Mouse (Mus musculus) hindbrain, embryonic 10.5 days (tissue): ENCODE data around the gene Lrrc29. TPM values are rescaled to one million over a fixed set of nuclear protein-coding genes. Genes with fewer than 3 reads are reported as not detected.

Experiments
- microRNA counts: library from miRNA; unstranded; fragments of <30 nt; microRNA quantifications from one replicate; lab custom pipeline; 2017
- polyA plus RNA-seq: library from polyadenylated mRNA; unstranded; fragments of >200 nt; fragmentation: Nextera tagmentation; extraction: Ambion mirVana; gene quantifications from 2 replicates; pipeline ENCODE4 v1.2.1, GENCODE M21; 2016

The Lrrc29 gene
- polyA plus RNA-seq, 1 experiment from 2014 or later: 1.2 TPM

MicroRNAs within 50 kb of the gene (microRNA counts, 519-probe panel; counts per million panel counts)
- 1,255 counts per million, percentile 77 among the panel's probes with 10 or more counts for microRNA mmu-miR-328 (lab: Ali Mortazavi, UCI)

Other genes starting within 250 kb of the Lrrc29 start
- gene Ces3b, start 242.5 kb downstream of the Lrrc29 start, polyA plus RNA-seq: not detected in 2 replicates
- not detected in 2 replicates for gene Ces4a, start 194.5 kb downstream of the Lrrc29 start, polyA plus RNA-seq
- gene Cbfb, start 155.6 kb downstream of the Lrrc29 start, polyA plus RNA-seq: 42.1 and 54.9 TPM in 2 replicates
- gene D230025D16Rik, start 101.1 kb downstream of the Lrrc29 start, polyA plus RNA-seq: 27.0 and 27.1 TPM in 2 replicates
- 2.6 and 3.3 TPM in 2 replicates for gene B3gnt9, start 71.1 kb downstream of the Lrrc29 start, polyA plus RNA-seq
- gene Tradd, start 61.7 kb downstream of the Lrrc29 start, polyA plus RNA-seq: 15.4 and 16.3 TPM in 2 replicates
- gene Fbxl8, start 61.6 kb downstream of the Lrrc29 start, polyA plus RNA-seq: 1.0 and 1.6 TPM in 2 replicates
- gene Hsf4, start 56.5 kb downstream of the Lrrc29 start, polyA plus RNA-seq: 0.09 and 0.20 TPM in 2 replicates
- gene Nol3, start 50.1 kb downstream of the Lrrc29 start, polyA plus RNA-seq: 1.2 and 2.1 TPM in 2 replicates
- gene 4931428F04Rik, start 36.4 kb downstream of the Lrrc29 start, polyA plus RNA-seq: 26.5 and 43.8 TPM in 2 replicates
- gene Exoc3l, start 30.2 kb downstream of the Lrrc29 start, polyA plus RNA-seq: 12.4 and 15.2 TPM in 2 replicates
- 120 and 128 TPM in 2 replicates for gene E2f4, start 28.6 kb downstream of the Lrrc29 start, polyA plus RNA-seq
- 2.1 and 2.9 TPM in 2 replicates for gene Elmo3, start 20.7 kb downstream of the Lrrc29 start, polyA plus RNA-seq
- 110 and 113 TPM in 2 replicates for gene Tmem208, start 76 bp upstream of the Lrrc29 start, polyA plus RNA-seq
- gene Fhod1, start 21.7 kb upstream of the Lrrc29 start, polyA plus RNA-seq: 2.4 and 2.8 TPM in 2 replicates
- gene Slc9a5, start 22.6 kb upstream of the Lrrc29 start, polyA plus RNA-seq: 4.1 and 4.3 TPM in 2 replicates
- 0.52 and 0.75 TPM in 2 replicates for gene Plekhg4, start 47.0 kb upstream of the Lrrc29 start, polyA plus RNA-seq
- gene Kctd19, start 87.2 kb upstream of the Lrrc29 start, polyA plus RNA-seq: 0.12 TPM in 1 of 2 replicates, not detected in the other
- 1.8 and 2.5 TPM in 2 replicates for gene Lrrc36, start 87.3 kb upstream of the Lrrc29 start, polyA plus RNA-seq
- gene Tppp3, start 145.2 kb upstream of the Lrrc29 start, polyA plus RNA-seq: 131 and 243 TPM in 2 replicates
- gene Zdhhc1, start 170.6 kb upstream of the Lrrc29 start, polyA plus RNA-seq: 23.3 and 29.2 TPM in 2 replicates
- gene Hsd11b2, start 192.5 kb upstream of the Lrrc29 start, polyA plus RNA-seq: 24.1 and 36.7 TPM in 2 replicates
- 90.8 and 119 TPM in 2 replicates for gene Atp6v0d1, start 239.8 kb upstream of the Lrrc29 start, polyA plus RNA-seq